Mouse (Mus musculus) kidney, adult 2 months (tissue): ENCODE data around the gene Tbcd. TPM values are rescaled to one million over a fixed set of nuclear protein-coding genes. Genes with fewer than 3 reads are reported as not detected.
A peak's percentile ranks its signal among the peaks of the same experiment; 100 is the strongest.

Experiments
- DNase-seq: peaks from one replicate; pipeline ENCODE4 v3.0.0; 2021
- H3K27ac ChIP-seq: fragments of 200-500 bp; 2 replicates; pipeline ENCODE4 v1.5.1; 2012; ENCODE audit warnings: low read depth, low read length, control low read depth, inconsistent platforms; ENCODE audit not compliant: insufficient read depth
- H3K27me3 ChIP-seq: fragments of 200-500 bp; replicated peaks from 2 replicates; pipeline ENCODE4 v1.6.1; 2012; ENCODE audit warnings: mild to moderate bottlenecking, moderate library complexity, low read length, inconsistent platforms; ENCODE audit not compliant: control insufficient read depth, insufficient read depth
- H3K36me3 ChIP-seq: fragments of 200-500 bp; 2 replicates; pipeline ENCODE4 v1.6.1; 2012; ENCODE audit warnings: mild to moderate bottlenecking, moderate library complexity, low read length, inconsistent platforms; ENCODE audit not compliant: control insufficient read depth, insufficient read depth
- H3K4me1 ChIP-seq: fragments of 200-500 bp; 2 replicates; pipeline ENCODE4 v1.6.1; 2011; ENCODE audit warnings: low read length; ENCODE audit not compliant: control insufficient read depth, insufficient read depth
- H3K4me3 ChIP-seq: fragments of 200-500 bp; 2 replicates; pipeline ENCODE4 v1.5.1; 2011; ENCODE audit warnings: mild to moderate bottlenecking, low read depth, low read length, control low read depth; ENCODE audit not compliant: insufficient read depth
- CTCF ChIP-seq: fragments of 200-500 bp; conservative IDR thresholded peaks from 2 replicates; pipeline ENCODE4 v1.5.1; 2011; ENCODE audit warnings: low read depth, mild to moderate bottlenecking, control low read depth, low read length, moderate library complexity, mixed read lengths; ENCODE audit not compliant: insufficient read depth, insufficient read length
- POLR2A ChIP-seq: fragments of 200-500 bp; IDR thresholded peaks from one replicate; pipeline ENCODE4 v1.6.1; 2011; ENCODE audit warnings: low read depth, low read length, control low read depth
- WGBS: fragments of 180-500 bp; shearing (Covaris S2); methylation state at CpG from one replicate; pipeline ENCODE4 v1.1.7; 2018; 5-methylcytosine and 5-hydroxymethylcytosine counted together
- polyA plus RNA-seq: library from polyadenylated mRNA; depleted of rRNA; stranded (reverse); fragments of >200 nt; gene quantifications from 2 replicates; pipeline ENCODE4 v1.2.3, GENCODE M21; 2012

The Tbcd gene
- polyA plus RNA-seq, 1 experiment: 58.9 TPM

DNA sequence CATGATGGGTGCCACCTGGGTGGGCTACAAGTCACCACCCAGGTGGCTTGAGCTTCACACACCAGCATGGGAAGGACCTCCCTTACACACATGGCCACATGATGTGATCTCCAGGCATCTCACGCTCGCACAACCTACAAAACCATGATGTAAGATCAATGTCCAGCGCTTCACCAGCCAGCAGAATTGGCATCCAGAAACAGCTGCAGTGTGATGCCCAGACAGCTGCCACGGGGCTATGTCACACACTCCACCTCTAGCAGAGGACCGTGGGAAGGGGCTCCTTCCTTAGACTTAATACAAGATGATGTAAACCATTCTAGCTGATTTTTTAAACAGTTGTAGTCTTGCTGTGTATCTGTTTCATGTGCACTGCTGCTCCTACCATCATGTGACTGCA lies 175.8 kb downstream of the Tbcd start:
- no peak overlapping the region for H3K27ac ChIP-seq
- 92% methylated on average over 5 of the region's 5 CpGs for WGBS
- H3K36me3 ChIP-seq: no peaks in the 10 kb centered on the region
- no peaks in the 10 kb centered on the region for H3K4me1 ChIP-seq
- no peak for DNase-seq
- no peak for TF ChIP-seq POLR2A
- no peak for TF ChIP-seq CTCF
- H3K4me3 ChIP-seq: no peak overlapping the region
- H3K27me3 ChIP-seq: no peaks in the 10 kb centered on the region

GRCm38 (mm10) chr11:121629529-121629928 lies 177.8 kb downstream of the Tbcd start:
- TF ChIP-seq CTCF (no peak), POLR2A (no peak)
- 95% methylated on average over 6 of the region's 6 CpGs for WGBS
- DNase-seq: no peak
- no peaks in the 10 kb centered on the region for H3K27me3 ChIP-seq
- H3K27ac ChIP-seq: no peak overlapping the region
- H3K4me3 ChIP-seq: no peak overlapping the region
- H3K4me1 ChIP-seq: no peaks in the 10 kb centered on the region
- H3K36me3 ChIP-seq: no peaks in the 10 kb centered on the region

DNA sequence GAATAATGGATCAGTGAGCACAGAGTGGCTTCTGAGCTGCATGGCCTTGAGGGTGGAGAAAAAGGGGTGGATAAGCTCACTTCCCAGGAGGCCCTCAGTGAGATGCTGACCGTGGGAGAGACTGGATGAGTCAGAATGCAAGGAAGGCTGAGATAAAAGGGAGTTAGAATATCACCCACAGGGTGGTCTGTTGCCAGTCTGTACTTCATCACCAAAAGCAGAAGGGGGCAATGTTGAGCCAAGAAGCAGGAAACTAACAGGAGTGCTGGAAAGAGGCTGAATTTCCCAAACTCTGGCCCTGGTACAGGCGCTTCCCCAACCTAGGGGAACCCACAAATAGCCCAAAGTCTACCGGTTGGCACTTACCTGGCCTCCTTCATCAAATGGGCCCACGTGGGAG lies 178.7 kb downstream of the Tbcd start:
- DNase-seq: no peak
- H3K4me3 ChIP-seq: no peak overlapping the region
- H3K27me3 ChIP-seq: no peaks in the 10 kb centered on the region
- H3K27ac ChIP-seq: no peak overlapping the region
- 81% methylated on average over 4 of the region's 4 CpGs for WGBS
- peak; percentile 41 for TF ChIP-seq CTCF
- no peak for TF ChIP-seq POLR2A
- H3K36me3 ChIP-seq: no peaks in the 10 kb centered on the region
- H3K4me1 ChIP-seq: no peaks in the 10 kb centered on the region

DNA sequence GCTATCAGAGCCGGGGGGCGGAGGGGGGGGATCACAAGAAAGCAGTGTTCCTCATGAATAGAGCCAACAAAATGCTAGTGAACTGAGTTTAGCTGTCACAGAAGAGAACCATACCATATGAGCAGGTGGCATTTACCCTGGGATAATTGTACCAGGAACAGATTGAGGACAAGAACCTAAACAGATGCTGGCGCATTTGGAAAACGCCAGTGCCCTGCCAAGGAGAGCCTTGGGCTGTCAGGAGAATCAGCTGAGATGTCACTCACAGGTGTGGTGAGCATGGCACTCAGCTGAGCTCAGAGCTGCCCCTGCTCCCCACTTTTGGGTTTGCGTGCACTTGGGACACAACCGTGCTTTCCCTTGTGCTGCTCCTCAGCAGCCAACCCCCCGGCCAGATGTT lies 179.7 kb downstream of the Tbcd start:
- TF ChIP-seq POLR2A (no peak), CTCF (no peak)
- no peak for DNase-seq
- no peak overlapping the region for H3K27ac ChIP-seq
- H3K4me1 ChIP-seq: no peaks in the 10 kb centered on the region
- 96% methylated on average over 7 of the region's 7 CpGs for WGBS
- H3K27me3 ChIP-seq: no peaks in the 10 kb centered on the region
- H3K4me3 ChIP-seq: no peak overlapping the region
- no peaks in the 10 kb centered on the region for H3K36me3 ChIP-seq

DNA sequence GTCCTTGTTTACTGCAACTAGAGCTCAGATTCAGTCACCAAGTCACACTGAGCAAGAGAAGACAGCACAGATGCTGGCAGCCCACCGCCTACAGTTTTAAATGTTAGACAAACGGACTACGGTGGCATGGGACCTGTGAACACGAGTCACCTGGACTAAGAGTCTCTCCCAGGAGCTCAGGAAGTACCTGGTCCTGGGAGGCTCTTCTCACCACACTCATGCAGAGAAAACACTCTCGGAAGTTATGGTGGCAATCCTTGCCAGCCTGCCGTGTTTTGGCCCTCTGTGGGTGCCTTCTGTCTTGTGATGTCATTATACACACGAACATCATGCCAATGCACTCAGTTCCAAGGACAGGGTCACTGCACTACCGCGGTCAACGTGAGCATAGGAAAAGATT lies 184.9 kb downstream of the Tbcd start:
- Histone ChIP-seq H3K27ac (no peak overlapping the region), H3K36me3 (peaks cover 3% of the 10 kb centered on the region), H3K27me3 (no peaks in the 10 kb centered on the region), H3K4me1 (no peaks in the 10 kb centered on the region), H3K4me3 (no peak overlapping the region)
- DNase-seq: no peak
- TF ChIP-seq CTCF (no peak), POLR2A (no peak)
- 91% methylated on average over 10 of the region's 10 CpGs for WGBS

DNA sequence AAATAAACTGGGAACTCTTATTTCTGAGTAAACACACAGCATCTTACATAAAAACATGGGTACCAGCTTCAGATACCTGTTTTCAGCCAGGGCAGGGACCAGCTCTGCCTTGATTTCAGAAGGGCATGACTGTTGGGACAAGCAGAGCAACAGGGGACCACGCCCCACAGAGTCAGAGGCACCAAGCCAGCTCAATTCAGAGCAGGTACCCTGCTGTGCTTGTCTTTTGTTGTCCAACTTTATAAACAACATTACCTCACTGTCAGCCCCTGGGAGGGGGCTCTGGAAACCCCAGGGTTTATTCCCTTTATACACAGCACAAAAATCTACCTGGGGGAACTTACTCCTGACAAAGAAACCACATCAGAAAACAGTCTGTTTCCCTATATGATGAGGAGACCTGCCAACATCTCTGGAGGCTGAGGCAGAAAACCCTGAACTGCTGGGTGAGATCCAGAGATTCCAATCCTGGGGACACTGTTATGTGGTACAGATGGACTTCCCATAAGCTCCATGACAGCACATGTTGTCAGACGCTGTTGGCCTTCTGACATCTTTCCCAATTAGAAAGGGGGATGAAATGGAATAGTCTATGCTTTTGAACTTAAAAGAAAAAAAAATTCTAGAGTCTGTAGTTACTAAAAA lies 189.9 kb downstream of the Tbcd start:
- DNase-seq: no peak
- no peaks in the 10 kb centered on the region for H3K27me3 ChIP-seq
- WGBS: 91% methylated on average over 2 of the region's 2 CpGs
- H3K4me3 ChIP-seq: no peak overlapping the region
- no peak for TF ChIP-seq CTCF
- TF ChIP-seq POLR2A: no peak
- H3K36me3 ChIP-seq: peaks cover 3% of the 10 kb centered on the region
- no peak overlapping the region for H3K27ac ChIP-seq
- no peaks in the 10 kb centered on the region for H3K4me1 ChIP-seq

GRCm38 (mm10) chr11:121645394-121645793 lies 193.6 kb downstream of the Tbcd start:
- H3K4me3 ChIP-seq: no peak overlapping the region
- WGBS: 95% methylated on average over 6 of the region's 6 CpGs
- H3K27ac ChIP-seq: no peak overlapping the region
- no peaks in the 10 kb centered on the region for H3K4me1 ChIP-seq
- no peak for DNase-seq
- TF ChIP-seq POLR2A: no peak
- TF ChIP-seq CTCF: no peak
- no peaks in the 10 kb centered on the region for H3K36me3 ChIP-seq
- no peaks in the 10 kb centered on the region for H3K27me3 ChIP-seq
